Mouse (Mus musculus): ENCODE measurements at regions not wholly inside any gene's neighbourhood (a gene's known extent, or its start where the extent isn't known, plus 50 kb on each side); places are given as distances from the start of the nearest gene placed in this dataset.
A peak's percentile ranks its signal among the peaks of the same experiment; 100 is the strongest.

GRCm38 (mm10) chr14:97440326-97440725, 729.2 kb downstream of the Dach1 start:
- no peak for DNase-seq

- no peak for DNase-seq
Observed at GRCm38 (mm10) chr14:97435453-97436233, 733.9 kb downstream of the Dach1 start.

DNA sequence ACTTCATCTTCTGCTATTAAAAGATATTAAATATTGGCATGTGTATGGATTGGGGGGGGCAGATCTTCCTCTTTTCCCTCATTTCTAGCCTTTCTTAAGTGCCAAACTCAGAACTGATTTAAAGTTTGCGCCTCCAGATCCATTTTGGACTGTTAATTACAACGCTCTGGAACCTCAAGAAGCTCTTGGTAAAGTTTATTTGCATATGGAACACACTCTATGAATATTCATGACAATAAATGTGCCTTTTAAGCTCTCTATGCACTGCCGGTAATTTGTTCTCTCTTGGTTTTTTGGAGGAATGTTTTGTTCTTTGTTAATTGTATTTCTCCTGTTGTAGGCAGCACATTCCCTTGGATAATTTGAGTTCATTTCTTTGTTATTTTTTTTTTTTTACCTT, 738.3 kb downstream of the Dach1 start:
- no peak for DNase-seq

DNA sequence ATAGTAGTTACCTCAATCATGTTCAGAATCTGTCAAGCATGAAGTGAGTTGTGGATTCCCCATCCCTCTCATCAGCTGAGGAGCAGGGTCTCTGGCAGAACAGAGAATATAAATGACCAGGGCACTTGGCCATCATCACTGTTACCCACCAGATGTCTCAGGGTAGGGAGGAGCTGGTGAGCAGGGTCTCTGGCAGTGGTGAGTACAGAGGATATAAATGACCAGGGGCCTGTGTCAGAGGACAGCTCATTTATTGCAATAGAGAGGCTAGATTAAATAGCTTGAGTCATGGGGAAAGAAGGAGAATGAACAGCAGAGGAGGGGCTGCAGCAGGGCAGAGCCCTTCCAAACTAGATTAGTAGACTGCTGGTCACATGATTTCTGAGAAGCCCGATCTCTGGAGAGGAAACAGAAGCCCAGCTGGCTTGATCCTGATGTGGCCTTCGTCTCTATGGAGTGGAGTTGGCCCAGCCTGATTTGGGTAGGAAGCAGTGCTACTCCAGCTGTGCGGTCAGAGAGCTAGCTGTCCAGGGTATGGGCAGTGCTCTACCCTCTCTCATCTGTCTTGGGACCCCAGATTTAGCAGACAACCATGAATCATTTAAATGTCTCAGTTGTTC, 766.3 kb downstream of the Dach1 start:
- peak; percentile 9 for DNase-seq

GRCm38 (mm10) chr14:97396385-97396784, 773.2 kb downstream of the Dach1 start:
- no peak for DNase-seq

DNA sequence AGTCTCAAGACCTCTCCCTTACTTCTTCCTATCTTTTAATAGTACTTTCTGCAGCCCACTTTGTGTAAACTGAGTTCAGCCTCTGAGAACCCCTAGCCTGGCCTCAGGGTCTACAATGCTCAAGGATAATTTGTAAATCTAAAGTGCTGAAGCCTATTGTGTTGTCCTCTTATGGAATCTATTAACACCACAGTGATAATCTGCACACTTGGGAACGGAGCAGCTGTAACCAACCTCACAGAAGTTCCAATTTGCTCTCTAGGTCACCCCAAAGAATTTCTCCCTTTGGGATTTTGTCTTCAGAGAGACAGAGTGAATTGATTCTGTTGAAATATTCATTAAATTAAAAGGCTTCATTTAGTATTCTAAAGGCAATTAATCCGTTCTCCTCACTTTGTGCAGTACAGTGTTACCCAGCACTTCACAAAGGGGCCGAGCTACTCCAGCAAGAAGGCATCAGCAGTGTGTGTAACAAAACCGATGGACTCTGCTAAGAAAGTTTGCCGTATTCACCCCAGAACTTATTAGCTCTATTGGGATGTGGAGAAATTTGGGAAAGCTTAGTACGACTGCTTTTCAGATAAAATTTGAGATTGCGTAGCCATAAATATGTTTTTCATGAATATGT, 773.7 kb downstream of the Dach1 start:
- DNase-seq, result no peak

DNA sequence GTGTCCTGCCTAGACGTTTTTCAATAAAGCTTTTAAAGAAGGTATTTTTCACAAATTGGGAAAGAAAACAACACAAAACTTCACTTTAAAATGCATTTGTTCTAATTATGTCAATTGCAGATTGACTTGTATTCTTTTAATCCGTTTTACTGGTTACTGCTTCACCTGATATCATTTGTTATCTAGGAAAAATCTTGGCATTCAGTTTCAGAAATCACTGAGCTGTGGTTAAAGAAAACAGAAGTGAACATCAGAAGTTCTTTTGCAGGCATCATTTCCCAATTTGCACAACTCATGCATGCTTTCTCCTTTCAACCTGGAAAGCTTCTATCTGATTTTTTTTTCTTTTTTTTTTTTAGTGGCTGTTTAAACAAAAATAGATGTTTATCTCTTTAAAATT, 780.6 kb downstream of the Dach1 start:
- DNase-seq, result no peak

- DNase-seq, result no peak
Observed at GRCm38 (mm10) chr14:97380131-97380530, 789.4 kb downstream of the Dach1 start.

- no peak for DNase-seq
Observed at GRCm38 (mm10) chr14:97356915-97357314, 812.6 kb downstream of the Dach1 start.

- DNase-seq, result no peak
Observed at GRCm38 (mm10) chr14:97347970-97348369, 821.6 kb downstream of the Dach1 start.

DNA sequence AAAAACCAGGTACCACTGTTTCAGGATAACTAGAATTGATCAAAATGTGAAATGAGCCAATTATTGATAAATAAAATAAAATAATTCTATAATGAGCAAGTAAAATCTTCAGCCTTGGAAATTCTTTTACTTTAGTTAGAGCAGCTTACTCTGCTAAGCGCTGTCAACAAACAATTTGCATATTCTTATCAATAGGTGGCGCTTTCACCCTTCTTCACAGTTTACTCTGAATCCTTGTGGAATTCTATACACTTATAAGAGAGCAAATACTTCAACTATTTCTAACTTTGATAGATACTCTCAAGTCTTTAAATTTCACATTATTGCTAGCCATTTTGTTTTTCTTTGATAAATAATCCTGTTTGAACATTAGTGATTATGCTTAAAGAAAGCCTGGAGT, 812.5 kb upstream of the Klhl1 start:
- DNase-seq, result peak; percentile 7

DNA sequence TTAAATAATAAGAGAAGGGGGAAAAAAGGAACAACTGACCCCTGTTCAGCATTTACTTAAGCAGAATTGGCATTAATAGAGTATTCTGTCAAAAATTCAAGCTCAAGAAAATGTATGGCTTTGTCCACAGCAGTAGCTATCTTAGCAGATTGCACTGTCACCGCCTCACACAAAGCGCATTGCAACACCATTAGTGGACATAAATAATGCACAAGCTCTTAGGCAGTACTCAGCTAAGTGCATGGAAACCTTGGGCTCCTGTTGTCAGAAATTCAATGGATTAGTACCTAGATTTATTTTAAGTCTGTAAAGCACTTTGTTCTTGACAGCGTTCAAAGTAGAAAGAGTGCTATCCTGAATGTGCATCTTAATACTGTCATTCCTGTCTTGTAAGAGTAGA, 811.1 kb upstream of the Klhl1 start:
- DNase-seq, result no peak

GRCm38 (mm10) chr14:97293109-97293508, 774.2 kb upstream of the Klhl1 start:
- no peak for DNase-seq

DNA sequence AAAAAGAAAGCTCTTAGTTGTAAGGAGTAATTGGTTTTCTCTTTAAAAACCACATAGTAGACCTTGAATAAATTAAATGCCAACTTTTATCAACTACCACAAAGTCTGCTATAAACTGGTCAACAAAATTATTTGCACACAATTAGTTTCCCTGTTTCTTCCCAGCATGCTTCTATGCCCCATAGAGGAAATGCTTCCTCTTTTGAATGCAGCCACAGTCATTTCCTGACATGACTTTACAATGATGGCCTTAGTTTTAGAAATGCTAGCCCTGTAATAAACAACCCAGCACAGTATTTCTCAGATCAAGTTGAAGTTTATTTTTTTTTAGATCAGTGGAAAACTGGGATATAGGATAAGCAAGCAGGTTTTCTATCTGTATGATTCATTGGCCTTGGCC, 768.5 kb upstream of the Klhl1 start:
- no peak for DNase-seq

DNA sequence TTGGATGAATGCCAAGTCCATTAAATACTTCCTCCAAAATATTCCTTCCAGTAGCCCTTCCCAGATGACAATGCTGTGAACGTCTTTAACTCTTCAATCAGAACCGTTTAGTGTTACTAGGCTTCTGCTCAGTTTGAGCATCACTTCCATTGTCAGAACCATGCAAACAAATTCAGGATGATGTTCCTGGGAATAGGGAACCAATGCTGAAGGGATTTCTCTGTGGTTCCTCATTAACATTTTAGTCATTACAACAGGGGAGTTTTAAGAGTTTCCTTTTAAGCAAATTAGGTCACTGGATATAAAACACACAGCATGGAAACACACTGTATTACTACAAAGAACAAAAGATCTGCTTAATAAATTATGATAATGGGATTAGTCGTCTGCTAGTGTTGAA, 739.6 kb upstream of the Klhl1 start:
- DNase-seq, result no peak

Measured in kidney, postnatal 10 days (tissue).